Mouse (Mus musculus) skeletal muscle tissue, adult 2 months (tissue): ENCODE data around the gene Hist4h4.
"Not testable (repeated sequence)": the region's sequence is repeated elsewhere in the genome, so short reads cannot be mapped to it uniquely, and the experiment has no call there.

ENCODE experiments used
- DNase-seq: peaks from one replicate; pipeline ENCODE4 v3.0.0-alpha.2; 2012; ENCODE audit warnings: low read depth, low spot score

The Hist4h4 gene

DNA sequence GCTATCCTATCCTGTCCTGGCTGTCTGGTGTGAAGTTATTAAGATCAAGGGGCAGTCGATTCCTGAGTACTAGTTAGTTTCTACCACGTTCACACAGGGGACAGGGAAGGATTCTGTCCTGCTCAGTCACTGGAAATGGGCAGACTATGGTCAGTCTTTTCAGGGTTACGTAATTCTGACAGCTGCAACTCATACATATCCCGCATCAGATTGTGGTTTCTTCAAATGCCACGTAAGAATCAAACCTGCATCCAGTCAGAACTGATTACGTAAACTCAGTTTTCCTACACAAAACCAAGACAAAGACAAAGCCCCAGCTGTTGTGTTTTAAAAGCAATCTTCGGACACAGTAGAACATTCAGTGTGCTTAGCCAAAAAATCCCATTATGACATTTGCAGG, 11.2 kb upstream of the Hist4h4 start:
- no peak for DNase-seq

DNA sequence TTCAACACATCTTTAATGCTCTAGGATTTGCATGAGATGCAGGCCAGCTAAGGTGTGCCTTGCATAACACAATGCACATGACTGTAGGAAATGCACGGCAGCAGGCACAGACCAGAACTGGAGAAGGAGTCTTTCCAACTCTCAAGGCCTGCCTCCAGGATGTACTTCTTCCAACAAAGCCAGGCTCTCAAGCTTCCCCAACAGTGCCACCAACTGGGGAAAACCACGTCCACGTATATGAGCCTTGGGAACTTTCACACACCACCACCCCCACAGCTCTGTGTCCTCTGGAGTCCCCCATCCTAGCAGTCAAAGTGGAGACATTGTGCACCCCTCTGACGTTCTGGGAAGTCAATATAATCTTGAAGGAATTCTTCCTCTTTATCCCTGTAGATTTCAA, 8.9 kb upstream of the Hist4h4 start:
- DNase-seq, result no peak

DNA sequence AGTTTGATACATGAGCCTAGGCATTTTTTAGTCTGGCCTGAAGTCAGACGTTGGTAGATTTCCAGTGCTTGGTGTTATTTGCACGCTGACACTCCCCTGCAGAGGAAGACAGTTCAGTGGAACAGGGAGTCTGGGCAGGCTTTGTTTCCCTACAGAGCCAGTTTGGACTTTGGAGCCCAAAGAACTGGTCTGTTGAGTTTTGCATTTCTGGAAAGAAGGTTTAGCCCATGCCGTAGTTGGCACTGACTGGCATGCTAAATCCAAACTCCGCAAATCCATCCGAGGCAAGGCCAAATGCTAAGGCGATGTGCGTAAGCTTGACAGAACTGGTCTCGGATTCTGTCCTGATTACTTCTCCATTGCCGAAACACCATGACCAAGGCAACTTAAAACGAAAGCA, 7.0 kb upstream of the Hist4h4 start:
- DNase-seq, result no peak

DNA sequence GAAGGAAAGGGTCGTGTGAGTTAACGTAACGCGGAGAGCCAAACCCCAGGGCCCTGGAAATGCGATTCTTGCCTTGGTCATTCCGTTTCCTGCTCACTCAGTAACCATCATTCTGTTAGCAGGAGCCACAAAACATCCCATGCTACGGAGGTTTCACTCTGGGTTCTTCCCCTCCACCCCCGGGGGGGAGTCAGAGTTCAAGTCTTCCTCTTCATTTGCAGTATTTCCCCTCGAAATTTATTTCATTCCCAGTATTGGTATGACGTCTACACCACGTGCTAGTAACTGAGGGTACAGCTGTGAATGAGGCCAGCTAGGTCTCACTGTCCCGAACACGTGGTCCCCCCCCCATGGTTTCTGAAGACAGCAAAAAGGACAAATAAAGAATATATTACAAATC, 5.5 kb upstream of the Hist4h4 start:
- no peak for DNase-seq

DNA sequence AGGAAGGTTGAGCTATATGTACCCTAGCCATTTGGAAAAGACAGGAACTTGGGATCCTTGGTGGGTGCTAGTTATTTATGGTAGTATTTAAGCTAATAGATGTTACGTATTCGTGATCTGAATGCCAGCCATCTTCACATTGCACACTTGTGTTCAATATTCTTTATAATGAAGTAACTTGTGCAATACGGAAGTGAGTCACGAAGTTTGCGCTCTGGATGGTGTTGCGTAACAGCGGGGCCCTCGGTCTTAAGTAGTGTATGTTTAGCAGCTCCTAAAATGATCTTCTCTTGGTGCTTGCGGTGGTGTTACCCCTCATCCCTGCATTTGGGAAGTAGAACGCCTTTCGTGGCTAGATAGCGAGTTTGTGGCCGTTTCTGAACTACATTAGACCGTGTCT, 4.9 kb upstream of the Hist4h4 start:
- peak; percentile 53 for DNase-seq

DNA sequence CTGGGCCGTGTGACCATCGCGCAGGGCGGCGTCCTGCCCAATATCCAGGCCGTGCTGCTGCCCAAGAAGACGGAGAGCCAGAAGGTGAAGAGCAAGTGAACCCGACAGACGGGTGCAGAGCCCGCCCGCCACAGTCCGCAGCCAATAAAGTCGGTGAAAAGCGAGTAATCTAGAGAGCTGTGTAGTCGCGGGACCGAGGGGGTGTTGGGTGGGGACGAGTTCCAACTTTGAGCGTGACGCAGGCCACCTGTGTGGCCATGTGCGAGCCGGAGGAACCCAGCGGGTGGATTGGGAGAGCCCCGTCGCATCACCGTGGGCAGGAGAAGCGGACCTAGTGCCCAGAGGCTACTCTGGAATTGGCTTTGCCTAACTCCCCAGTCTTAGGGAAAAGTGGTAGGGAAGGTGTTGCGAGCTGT, 4.4 kb upstream of the Hist4h4 start:
- no peak for DNase-seq

DNA sequence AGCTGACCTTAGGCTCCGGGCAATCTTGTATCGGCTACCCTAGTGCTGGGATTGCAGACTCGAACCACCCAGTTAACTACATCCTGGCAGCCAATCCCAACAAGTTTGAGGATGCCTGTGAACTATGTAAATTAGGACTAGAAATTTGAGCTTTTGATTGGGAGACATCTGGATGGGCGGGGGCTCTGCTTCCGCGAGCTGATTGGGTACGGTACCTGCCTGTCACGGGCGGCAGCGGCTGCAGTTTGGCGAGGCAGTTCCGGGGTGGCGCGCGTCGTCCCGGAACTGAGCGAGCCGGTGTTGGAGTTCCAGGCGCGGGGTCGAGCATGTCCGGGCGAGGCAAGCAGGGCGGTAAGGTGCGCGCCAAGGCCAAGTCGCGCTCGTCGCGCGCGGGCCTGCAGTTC, 3.8 kb upstream of the Hist4h4 start, which contains the start of gene H2afj:
TSS of gene H2afj (plus strand) at position 231 of the 404 bp plus-strand sequence.
- DNase-seq, result peak; percentile 96

DNA sequence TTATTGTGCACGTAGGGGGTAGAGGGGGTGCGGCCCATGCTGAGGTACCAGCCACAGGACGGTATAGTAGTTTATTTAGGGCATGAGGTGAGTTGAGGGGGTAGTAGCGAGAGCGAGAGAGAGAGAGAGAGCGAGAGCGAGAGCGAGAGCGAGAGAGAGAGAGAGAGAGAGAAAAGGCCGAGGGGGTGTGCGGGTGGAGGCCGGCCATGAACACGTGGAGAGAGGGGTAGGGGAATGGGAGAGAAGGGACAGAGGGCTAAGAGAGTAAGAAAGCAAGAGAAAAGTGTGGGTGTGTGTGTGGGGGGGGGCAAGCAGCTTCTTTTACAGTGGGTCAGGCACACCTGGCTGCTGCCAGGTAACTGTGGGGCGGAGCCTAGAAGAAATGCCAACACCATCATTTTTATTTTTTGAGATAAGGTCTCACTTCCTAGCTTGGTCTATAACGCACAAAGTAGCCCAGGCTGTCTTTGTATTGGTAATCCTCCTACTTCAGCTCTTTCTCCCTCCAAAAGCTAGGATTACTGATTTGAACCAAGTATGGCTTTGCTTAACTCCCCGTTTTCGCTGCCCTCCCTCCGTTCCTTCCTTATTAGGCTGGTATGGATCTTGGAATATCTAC, 3.3 kb upstream of the Hist4h4 start:
- DNase-seq, result no peak

DNA sequence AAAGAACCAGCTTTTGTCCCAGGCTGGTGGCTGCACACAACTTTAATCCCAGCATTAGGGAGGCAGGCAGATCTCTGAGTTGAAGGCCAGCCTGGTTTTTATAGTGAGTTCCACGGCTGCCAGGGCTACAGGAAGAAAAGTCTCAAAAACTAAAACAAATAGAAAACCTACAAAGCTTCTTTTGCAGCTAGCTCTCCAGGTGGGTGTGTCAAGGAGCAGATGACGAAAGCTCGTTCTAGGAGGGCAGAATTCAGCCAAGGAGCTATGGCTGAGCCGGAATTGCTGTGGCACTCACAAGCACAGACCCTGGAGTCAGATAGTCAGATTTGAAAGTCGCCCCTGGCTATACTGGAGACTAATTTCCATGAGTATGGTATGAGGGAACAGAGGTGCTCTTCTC, 2.6 kb upstream of the Hist4h4 start:
- no peak for DNase-seq

DNA sequence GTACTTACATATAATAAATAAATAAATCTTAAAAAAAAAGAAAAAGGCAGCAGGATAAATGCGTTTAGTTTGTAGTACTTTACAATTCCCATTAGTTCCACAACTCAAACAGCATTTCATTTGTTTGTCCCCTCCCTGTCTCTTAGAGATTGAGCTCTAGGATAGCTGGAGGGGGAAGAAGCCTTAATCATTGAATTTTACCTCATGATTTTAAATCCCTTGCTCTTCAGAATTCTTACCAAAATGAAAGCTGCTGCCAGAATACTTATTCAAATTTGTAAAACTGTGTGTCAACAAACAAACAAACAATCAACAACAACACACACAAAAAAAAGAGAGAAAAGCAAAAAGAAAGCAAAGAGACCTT, 1.2 kb upstream of the Hist4h4 start:
- DNase-seq, result no peak

DNA sequence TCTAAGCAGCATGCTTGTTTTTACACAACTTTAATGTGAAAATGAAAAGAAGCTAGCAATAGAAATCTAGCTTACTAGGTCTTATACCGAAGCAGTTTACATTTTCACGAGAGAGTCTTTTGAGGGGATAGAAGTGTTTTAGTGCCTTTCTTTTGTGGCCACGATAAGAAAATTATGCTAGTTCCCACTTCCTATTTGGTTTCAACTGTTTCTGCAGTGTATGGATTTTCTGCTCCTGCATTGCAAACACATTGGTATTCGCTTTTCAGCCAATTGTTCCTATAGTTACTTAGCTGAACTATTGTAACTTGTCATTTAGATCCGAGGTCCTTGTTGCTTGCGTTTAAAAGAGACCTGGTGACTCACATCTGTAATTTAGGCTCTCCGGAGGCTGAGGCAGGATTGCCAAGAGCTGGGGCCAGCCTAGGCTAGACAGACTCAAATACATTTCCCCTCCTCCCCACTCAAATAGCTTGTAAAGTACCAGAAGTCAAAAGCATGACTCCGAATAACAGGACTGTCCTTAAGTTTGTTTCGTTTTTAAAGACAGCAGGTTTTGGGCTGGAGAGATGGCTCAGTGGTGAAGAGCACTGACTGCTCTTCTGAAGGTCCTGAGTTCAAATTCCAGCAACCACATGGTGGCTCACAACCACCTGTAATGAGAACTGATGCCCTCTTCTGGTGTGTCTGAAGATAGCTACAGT, 642 bp upstream of the Hist4h4 start:
- DNase-seq, result no peak

DNA sequence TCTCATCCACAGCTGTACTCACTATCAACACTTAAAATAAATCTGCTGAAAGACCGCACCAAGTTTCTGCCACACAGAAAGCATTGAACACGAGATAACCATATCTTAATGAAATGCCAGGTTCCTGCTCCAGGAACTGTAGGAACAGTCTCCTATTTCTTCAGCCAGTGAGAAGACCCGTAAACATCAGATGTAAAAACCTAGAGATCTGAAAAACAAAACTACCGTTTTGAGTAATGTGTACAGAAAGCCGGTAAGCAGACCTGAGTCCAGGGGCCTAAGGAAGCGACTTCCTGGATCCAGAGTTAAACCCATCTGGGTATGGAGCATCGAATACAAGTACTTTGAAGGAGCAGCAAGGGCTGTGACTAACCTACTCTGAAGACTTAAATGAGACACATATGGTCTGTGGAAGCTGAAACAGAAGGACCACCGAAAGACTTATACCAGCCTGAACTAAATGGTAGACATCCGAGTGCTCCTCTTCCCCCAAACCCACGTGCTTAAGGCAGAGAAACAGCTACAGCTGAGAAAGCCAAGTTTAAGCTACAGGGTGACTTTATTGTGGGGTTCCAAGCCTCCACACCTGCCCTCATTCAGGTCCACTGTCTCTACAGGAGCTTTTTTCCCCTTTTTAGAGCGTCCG, 999 bp downstream of the Hist4h4 start:
- no peak for DNase-seq

DNA sequence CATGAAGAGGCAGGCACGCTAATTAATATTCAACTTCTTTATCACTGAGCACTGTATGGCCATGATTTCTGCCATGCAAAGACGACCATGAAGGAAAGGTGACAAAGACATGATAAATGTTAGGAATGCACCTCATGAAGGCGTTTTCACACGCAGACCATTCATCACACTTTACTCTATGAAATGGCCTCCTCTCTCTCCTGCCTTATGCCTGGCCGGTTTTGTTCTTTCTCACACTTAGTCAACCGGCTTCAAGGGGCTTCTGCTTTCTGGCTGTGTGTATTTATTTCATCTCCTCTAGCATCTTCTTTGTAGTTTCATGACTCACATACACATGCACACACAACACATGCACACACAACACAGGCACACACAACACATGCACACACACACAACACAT, 2.9 kb downstream of the Hist4h4 start:
- DNase-seq, result no peak

DNA sequence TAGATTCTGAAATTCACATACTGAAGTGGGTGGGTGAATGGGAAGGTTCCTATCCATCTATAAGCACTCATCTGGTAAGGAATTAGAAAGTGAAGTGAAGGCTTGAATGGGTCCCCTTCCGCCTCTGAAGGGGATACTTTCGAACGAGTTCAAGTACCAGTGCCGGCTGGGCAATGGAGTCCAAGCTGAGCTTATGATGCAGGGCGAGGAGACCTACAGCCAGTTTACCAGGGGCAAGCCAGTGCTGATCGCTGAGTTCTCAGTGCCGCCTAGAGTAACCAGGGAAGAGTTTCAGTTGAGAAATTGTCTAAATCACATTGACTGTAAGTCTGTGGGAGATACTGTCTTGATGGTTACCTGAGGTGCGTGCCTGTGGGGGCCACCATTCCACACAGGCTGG, 3.5 kb downstream of the Hist4h4 start:
- DNase-seq, result no peak

DNA sequence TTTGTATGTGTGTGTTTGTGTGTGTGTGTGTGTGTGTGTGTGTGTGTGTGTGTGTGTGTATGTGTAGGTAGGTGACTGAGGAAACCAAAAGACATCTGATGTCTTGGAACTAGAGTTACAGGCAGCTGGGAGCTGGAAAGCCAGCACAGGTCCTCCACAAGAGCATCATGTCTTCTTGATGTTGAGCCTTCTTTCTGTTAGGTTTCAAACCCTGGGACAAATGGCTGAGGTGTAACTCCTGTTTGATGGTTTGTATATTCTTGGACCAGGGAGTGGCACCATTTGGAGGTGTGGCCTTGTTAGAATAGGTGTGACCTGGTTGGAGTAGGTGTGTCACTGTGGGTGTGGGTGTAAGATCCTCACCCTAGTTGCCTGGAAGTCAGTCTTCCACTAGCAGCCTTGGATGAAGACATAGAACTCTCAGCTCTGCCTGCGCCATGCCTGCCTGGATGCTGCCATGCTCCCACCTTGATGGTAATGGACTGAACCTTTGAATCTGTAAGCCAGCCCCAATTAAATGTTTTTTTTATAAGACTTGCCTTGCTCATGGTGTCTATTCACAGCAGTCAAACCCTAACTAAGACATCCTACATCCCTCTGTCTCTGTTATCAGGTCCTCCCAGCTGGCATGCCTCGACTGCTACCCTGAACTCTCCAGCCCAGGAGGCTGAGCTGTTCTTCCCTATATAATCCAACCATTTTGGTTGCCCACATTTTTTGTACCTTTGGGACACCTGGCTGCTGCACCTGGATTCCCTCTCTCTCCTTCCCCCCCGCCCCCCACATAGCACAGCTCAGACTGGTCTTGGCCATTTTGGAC, 6.1 kb downstream of the Hist4h4 start:
- not testable (repeated sequence) for DNase-seq

DNA sequence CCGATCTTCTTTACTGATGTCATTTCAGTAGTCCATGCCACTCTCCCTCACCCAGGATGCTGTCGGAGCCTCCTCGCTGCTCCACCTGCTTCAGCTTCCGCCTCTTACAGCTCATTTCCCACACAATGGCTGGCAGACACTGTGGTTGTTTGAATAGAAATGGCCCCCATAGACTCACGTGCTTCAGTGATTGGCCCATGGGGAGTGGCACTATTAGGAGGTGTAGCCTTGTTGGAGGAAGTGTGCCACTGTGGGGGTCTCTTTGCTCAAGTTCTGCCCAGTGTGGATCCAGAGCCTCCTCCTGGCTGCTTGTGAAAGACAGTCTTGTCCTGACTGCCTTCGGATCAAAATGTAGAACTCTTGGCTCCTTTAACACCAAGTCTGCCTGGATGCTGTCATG, 8.4 kb downstream of the Hist4h4 start:
- DNase-seq, result no peak

DNA sequence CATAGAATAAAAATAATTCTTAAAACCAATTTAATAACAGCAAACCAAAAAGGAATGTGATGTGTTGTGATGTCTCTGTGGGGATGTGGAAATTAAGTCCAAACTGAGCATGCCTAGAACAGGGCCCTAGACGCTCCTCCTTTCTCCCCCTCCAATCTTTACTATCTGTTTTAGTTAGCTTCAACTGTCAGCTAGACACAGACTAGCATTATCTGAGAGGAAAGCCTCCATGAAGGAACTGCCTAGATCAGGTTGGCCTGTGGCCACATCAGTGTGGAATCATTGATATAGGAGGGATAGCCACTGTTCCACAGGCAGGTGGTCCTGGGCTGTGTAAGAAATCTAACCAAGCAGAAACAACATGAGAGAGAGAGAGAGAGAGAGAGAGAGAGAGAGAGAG, 9.1 kb downstream of the Hist4h4 start:
- no peak for DNase-seq

DNA sequence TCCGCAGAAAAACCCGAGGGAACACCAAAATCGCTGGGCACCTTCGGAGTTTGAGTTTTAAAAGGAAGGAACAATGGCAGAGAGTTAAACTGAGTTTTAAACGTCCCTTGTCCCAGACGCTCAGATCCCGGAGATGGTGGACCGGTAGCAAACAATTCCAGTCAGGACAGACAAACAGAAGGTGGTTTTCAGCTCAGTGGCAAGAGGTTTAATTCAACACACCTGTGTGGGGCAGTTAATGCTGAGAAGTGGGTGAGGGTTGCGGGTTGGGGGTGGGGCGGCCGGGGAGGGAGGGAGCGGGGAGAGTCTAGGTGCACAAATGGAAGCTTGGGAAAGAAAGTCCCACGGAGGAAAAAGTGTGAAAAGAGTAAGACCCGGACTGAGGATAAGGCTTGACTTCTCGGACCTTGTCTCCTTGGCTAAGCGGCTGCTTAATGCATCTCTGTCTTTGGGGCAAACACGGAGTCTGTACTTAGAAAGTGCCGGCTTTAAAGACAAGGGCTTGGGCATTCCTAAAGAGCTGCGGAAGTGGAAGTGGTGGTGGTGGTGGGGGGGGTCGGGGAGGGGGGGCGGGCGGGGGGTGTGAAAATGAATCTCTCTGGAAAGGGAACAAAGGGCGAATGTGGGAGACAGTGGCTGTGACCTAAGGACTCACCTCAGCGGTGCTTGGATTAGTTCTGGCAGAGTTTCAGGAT, 10.2 kb downstream of the Hist4h4 start:
- no peak for DNase-seq

DNA sequence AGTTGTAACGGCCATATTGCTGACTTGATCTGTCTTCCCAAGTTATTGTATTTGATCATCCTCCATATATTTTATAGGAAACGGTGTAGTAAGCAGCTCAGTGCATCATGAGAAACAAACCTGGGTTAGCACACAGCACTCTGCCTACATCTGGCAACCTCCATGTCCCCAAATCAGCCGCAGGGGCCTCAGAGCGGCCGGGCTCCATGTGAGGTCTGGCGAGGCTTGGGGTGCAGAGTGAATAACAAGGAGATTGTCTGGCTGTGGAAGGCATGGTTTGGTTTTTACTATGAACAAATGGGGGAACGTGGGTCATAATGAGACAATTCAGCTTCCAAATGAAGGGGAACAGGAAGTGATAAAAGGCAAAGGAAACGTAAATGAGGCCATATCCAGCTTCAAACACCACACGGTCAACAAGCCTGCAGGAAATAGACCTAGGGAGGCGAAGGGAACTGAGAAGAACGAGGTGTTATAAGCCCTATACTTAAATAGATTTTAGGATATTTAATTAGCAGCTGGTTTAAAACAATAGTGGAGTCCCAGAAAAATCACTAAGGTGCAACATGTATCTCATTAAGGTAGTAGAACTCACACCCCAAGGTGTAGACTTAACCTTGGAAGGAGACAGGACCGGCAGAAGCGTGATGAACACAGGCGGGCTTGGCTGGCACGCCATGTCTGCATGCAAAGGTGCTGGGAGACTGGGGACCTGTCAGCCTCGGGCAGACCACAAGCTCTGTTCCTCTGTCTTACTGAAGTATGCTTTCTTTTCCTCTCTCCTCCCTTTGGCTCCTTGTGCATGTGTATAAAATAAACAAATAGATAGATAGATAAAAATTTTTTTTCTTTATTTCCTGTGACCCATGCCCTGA, 11.1 kb downstream of the Hist4h4 start:
- no peak for DNase-seq

DNA sequence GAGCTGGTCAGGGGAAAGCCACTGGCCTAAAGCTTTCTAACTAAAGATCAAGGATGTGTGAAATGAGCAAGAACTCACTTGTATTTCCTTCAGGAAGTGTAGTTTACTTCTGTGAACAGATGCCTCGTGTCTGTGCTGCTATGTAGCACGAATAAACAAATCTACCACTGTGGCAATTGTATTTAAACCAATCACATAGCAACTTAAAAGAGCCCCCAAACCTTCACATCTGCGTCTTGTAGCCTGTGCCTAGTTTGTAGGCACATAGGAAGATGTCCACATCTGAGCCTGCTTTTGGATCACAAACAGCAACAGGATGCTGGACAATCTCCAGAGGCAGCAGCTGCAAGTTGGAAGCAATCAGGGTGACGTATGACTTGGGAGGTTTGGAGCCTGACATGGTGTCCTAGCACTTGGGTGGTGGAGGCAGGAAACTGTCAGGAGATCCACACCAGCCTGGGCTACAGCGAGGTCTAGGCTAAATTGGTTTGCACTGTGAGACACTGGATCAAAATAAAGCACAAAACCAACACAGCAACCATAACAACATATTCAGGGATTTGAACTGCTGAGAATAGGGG, 14.7 kb downstream of the Hist4h4 start:
- peak; percentile 66 for DNase-seq
